Comparison of ENCODE assay signal across 22 mouse cellular contexts in genomic region chr2:79457434-79457833, GRCm38 (mm10). TPM values are rescaled to one million over a fixed set of nuclear protein-coding genes. Genes with fewer than 3 reads are reported as not detected.
DNase-seq lines count a peak whose midpoint lies in the region; ATAC-seq and TF ChIP-seq lines count a peak whose summit lies in the region.
"Had no signal": no experiment of that assay in that cellular context is flagged by ENCODE, and none has a peak within 500 bp of the region (broad histone marks: within the 10 kb centered on the region; RNA-seq: fewer than 3 reads in every experiment).

No protein-coding gene starts in this region.

- TF ChIP-seq POLR2A in cerebellum, adult 2 months (IDR thresholded peaks at IDR 0.05; ENCODE audit: borderline replicate concordance, insufficient read depth, low read length), result no peak
- no peak for TF ChIP-seq POLR2A in thymus, adult 2 months (IDR thresholded peaks at IDR 0.05; ENCODE audit: control insufficient read depth, extremely low read depth, insufficient read depth, low read length, poor library complexity)

- no peak for ATAC-seq in hindbrain, embryonic 12.5 days (ENCODE audit: low FRiP score)
- ATAC-seq in hindbrain, embryonic 11.5 days (ENCODE audit: low FRiP score), result no peak
- no peak for ATAC-seq in hindbrain, embryonic 14.5 days (ENCODE audit: low FRiP score)
- ATAC-seq: CD4-positive, CD25-positive, alpha-beta regulatory T cell, adult 4 months; inflammation-experienced regulatory T-cells, adult 6 months had no signal

- no peak overlapping the region; the same call in 1 of the 2 replicates for H3K4me2 ChIP-seq in hindbrain, embryonic 12.5 days (replicated peaks)
- H3K4me2 ChIP-seq in hindbrain, embryonic 11.5 days (replicated peaks; ENCODE audit: low read depth, low read length), result no peak overlapping the region
- H3K4me2 ChIP-seq in hindbrain, embryonic 14.5 days (replicated peaks), result peak overlapping the region; percentile 61; the same call in 1 of the 2 replicates

- H3K9ac ChIP-seq in hindbrain, embryonic 12.5 days, result no peak overlapping the region
- H3K9ac ChIP-seq in hindbrain, embryonic 11.5 days (ENCODE audit: low read depth, low read length), result no peak overlapping the region
- no peak overlapping the region for H3K9ac ChIP-seq in hindbrain, embryonic 14.5 days
- H3K9ac ChIP-seq: heart, embryonic 12.5 days had no signal

- peak; percentile 60 to 61 for DNase-seq in cerebellum, adult 2 months
- DNase-seq in cerebellum, adult 9-10 months, result no peak
- no peak for DNase-seq in hindbrain, embryonic 11.5 days (ENCODE audit: low spot score)
- peak; percentile 43 for DNase-seq in brain, adult 2 months (ENCODE audit: low read depth, low spot score)
- DNase-seq in hindbrain, embryonic 14.5 days (ENCODE audit: low spot score), result no peak
- DNase-seq in thymus, adult 2 months, result no peak
- DNase-seq in lung, postnatal 25 days (ENCODE audit: low spot score), result no peak
- DNase-seq: adrenal gland, postnatal 14 days; gastrocnemius, adult 2 months; heart, postnatal 14 days; kidney, adult 2 months; kidney, postnatal 25 days; layer of hippocampus, adult 9-11 months; lung, adult 18-20 months; lung, postnatal 14 days; retina, postnatal 1 day had no signal

- H3K36me3 ChIP-seq in hindbrain, embryonic 12.5 days, result no peaks in the 10 kb centered on the region
- no peaks in the 10 kb centered on the region for H3K36me3 ChIP-seq in hindbrain, embryonic 11.5 days (ENCODE audit: control insufficient read depth, insufficient read depth, low read length)
- no peaks in the 10 kb centered on the region for H3K36me3 ChIP-seq in hindbrain, embryonic 14.5 days (replicated peaks; ENCODE audit: control insufficient read depth, insufficient read depth)
- no peaks in the 10 kb centered on the region for H3K36me3 ChIP-seq in thymus, adult 2 months (ENCODE audit: control insufficient read depth, insufficient read depth, low read length)
- H3K36me3 ChIP-seq: embryonic facial prominence, embryonic 10.5 days; heart, embryonic 12.5 days had no signal

- peak overlapping the region; percentile 53 for H3K4me3 ChIP-seq in cerebellum, adult 2 months (replicated peaks; ENCODE audit: insufficient read depth, low read depth, low read length)
- H3K4me3 ChIP-seq in hindbrain, embryonic 12.5 days, result no peak overlapping the region
- H3K4me3 ChIP-seq in hindbrain, embryonic 11.5 days (ENCODE audit: low read depth, low read length), result no peak overlapping the region
- no peak overlapping the region for H3K4me3 ChIP-seq in hindbrain, embryonic 14.5 days (replicated peaks; ENCODE audit: low read length)
- no peak overlapping the region for H3K4me3 ChIP-seq in thymus, adult 2 months (ENCODE audit: control insufficient read depth, insufficient read depth, low read length)

- no peaks in the 10 kb centered on the region for H3K9me3 ChIP-seq in hindbrain, embryonic 12.5 days (replicated peaks)
- H3K9me3 ChIP-seq in hindbrain, embryonic 11.5 days (ENCODE audit: control insufficient read depth, low read length), result no peaks in the 10 kb centered on the region
- H3K9me3 ChIP-seq in hindbrain, embryonic 14.5 days (ENCODE audit: control insufficient read depth, low read length), result no peaks in the 10 kb centered on the region
- H3K9me3 ChIP-seq: embryonic facial prominence, embryonic 10.5 days; heart, embryonic 12.5 days had no signal

- H3K27me3 ChIP-seq in cerebellum, adult 2 months (ENCODE audit: control insufficient read depth, insufficient read depth, low read length), result no peaks in the 10 kb centered on the region
- peaks cover 61% of the 10 kb centered on the region for H3K27me3 ChIP-seq in hindbrain, embryonic 12.5 days
- H3K27me3 ChIP-seq in hindbrain, embryonic 11.5 days (ENCODE audit: control insufficient read depth, insufficient read depth, low read length), result peaks cover 36% of the 10 kb centered on the region
- H3K27me3 ChIP-seq in hindbrain, embryonic 14.5 days (ENCODE audit: control insufficient read depth, insufficient read depth, low read length), result peaks cover 49% of the 10 kb centered on the region
- H3K27me3 ChIP-seq in thymus, adult 2 months (ENCODE audit: control insufficient read depth, insufficient read depth, low read length), result peaks cover 20% of the 10 kb centered on the region; the same call in 1 of the 2 replicates

- 8% methylated on average over 3 of the region's 3 CpGs for WGBS in cerebellum, adult 2 months
- WGBS in hindbrain, embryonic 12.5 days, result 61% methylated on average over 3 of the region's 3 CpGs
- 52% methylated on average over 3 of the region's 3 CpGs for WGBS in hindbrain, embryonic 11.5 days
- 58% methylated on average over 3 of the region's 3 CpGs for WGBS in hindbrain, embryonic 14.5 days
- WGBS in thymus, adult 2 months, result 61% methylated on average over 3 of the region's 3 CpGs

- H3K27ac ChIP-seq in cerebellum, adult 2 months (ENCODE audit: insufficient read depth, low read length), result peak overlapping the region; percentile 100
- peak overlapping the region; percentile 82 for H3K27ac ChIP-seq in hindbrain, embryonic 12.5 days
- H3K27ac ChIP-seq in hindbrain, embryonic 11.5 days (ENCODE audit: low read depth, low read length), result no peak overlapping the region
- no peak overlapping the region for H3K27ac ChIP-seq in hindbrain, embryonic 14.5 days
- H3K27ac ChIP-seq in thymus, adult 2 months (ENCODE audit: control insufficient read depth, insufficient read depth, low read length), result no peak overlapping the region
- H3K27ac ChIP-seq: embryonic facial prominence, embryonic 10.5 days; gastrocnemius, adult 2 months; stomach, postnatal 0 days had no signal

- peaks cover 7% of the 10 kb centered on the region for H3K4me1 ChIP-seq in cerebellum, adult 2 months (ENCODE audit: control insufficient read depth, insufficient read depth, low read length)
- H3K4me1 ChIP-seq in hindbrain, embryonic 12.5 days, result peaks cover 31% of the 10 kb centered on the region
- peaks cover 12% of the 10 kb centered on the region for H3K4me1 ChIP-seq in hindbrain, embryonic 11.5 days (replicated peaks; ENCODE audit: control insufficient read depth, insufficient read depth, low read length)
- H3K4me1 ChIP-seq in hindbrain, embryonic 14.5 days (replicated peaks; ENCODE audit: control insufficient read depth, insufficient read depth, low read length), result peaks cover 20% of the 10 kb centered on the region
- H3K4me1 ChIP-seq in thymus, adult 2 months (replicated peaks; ENCODE audit: control insufficient read depth, insufficient read depth, low read length), result no peaks in the 10 kb centered on the region

- TF ChIP-seq CTCF in cerebellum, adult 2 months (IDR thresholded peaks at IDR 0.05; ENCODE audit: borderline replicate concordance, insufficient read depth, low read depth, low read length), result no peak
- no peak for TF ChIP-seq CTCF in thymus, adult 2 months (IDR thresholded peaks at IDR 0.05; ENCODE audit: borderline replicate concordance, control insufficient read depth, extremely low read depth, insufficient read depth, low read length, poor library complexity)

RNA-seq across cellular contexts. Expression of gene Cerkl, which starts 0.8 kb away (rescaled TPM):
- 13.1 and 17.8 TPM in 2 replicates for polyA plus RNA-seq in cerebellum, adult 2 months (2012; rRNA removed)
- polyA plus RNA-seq in hindbrain, embryonic 12.5 days (2016; fragmentation: Nextera tagmentation; extraction: Ambion mirVana), result 3.6 and 4.1 TPM in 2 replicates
- polyA plus RNA-seq in hindbrain, embryonic 11.5 days (2014; fragmentation: Nextera tagmentation; extraction: Ambion mirVana), result 2.0 and 2.9 TPM in 2 replicates
- 1.2 and 1.7 TPM in 2 replicates for polyA plus RNA-seq in hindbrain, embryonic 14.5 days (2014; fragmentation: Nextera tagmentation; extraction: Ambion mirVana)
- polyA plus RNA-seq in thymus, adult 2 months (2012; rRNA removed), result 1.3 and 1.6 TPM in 2 replicates
- polyA plus RNA-seq: heart, embryonic 12.5 days had no signal

RNA-seq across cellular contexts. Expression of gene Neurod1, which starts 0.9 kb away (rescaled TPM):
- 240 and 303 TPM in 2 replicates for polyA plus RNA-seq in cerebellum, adult 2 months (2012; rRNA removed)
- 25.3 and 30.4 TPM in 2 replicates for polyA plus RNA-seq in hindbrain, embryonic 12.5 days (2016; fragmentation: Nextera tagmentation; extraction: Ambion mirVana)
- polyA plus RNA-seq in hindbrain, embryonic 11.5 days (2014; fragmentation: Nextera tagmentation; extraction: Ambion mirVana), result 31.7 and 32.4 TPM in 2 replicates
- 35.4 and 38.0 TPM in 2 replicates for polyA plus RNA-seq in hindbrain, embryonic 14.5 days (2014; fragmentation: Nextera tagmentation; extraction: Ambion mirVana)
- not detected in 2 replicates for polyA plus RNA-seq in thymus, adult 2 months (2012; rRNA removed)
- polyA plus RNA-seq: CD4-positive, CD25-positive, alpha-beta regulatory T cell, adult 4 months; heart, embryonic 12.5 days; inflammation-experienced regulatory T-cells, adult 6 months; kidney, adult 2 months had no signal

Comparison
In these comparisons a context has a peak if more than half of its experiments do, and no peak if none do; other contexts are left out.
1. DNase-seq: peak in cerebellum, adult 2 months (2 of 2) and brain, adult 2 months (single experiment); none in cerebellum, adult 9-10 months (single experiment), hindbrain, embryonic 11.5 days (single experiment), hindbrain, embryonic 14.5 days (single experiment), thymus, adult 2 months (single experiment) and lung, postnatal 25 days (single experiment).
2. H3K27ac ChIP-seq: peak in cerebellum, adult 2 months (single experiment) and hindbrain, embryonic 12.5 days (single experiment); none in hindbrain, embryonic 11.5 days (single experiment), hindbrain, embryonic 14.5 days (single experiment) and thymus, adult 2 months (single experiment).
3. RNA of gene Neurod1, which starts 0.9 kb away (polyA plus RNA-seq): 240 to 303 TPM in cerebellum, adult 2 months, 35.4 to 38.0 TPM in hindbrain, embryonic 14.5 days, 31.7 to 32.4 TPM in hindbrain, embryonic 11.5 days and 25.3 to 30.4 TPM in hindbrain, embryonic 12.5 days; not detected in thymus, adult 2 months; every median in the first group is over 10 times any median in the second.